8 mouse cellular contexts compared by ENCODE assay signal in genomic region chr1:59912413-59913157, GRCm38 (mm10). TPM values are rescaled to one million over a fixed set of nuclear protein-coding genes. Genes with fewer than 3 reads are reported as not detected.
DNase-seq lines count a peak whose midpoint lies in the region; ATAC-seq and TF ChIP-seq lines count a peak whose summit lies in the region.

TSS of gene Fam117b (plus strand) at chr1:59913006.

- no peaks in the 10 kb centered on the region for H3K27me3 ChIP-seq in hindbrain, postnatal 0 days (ENCODE audit: insufficient read depth, low read length)

- peak within 1 kb of the TSS; percentile 95 for H3K27ac ChIP-seq in gastrocnemius, adult 2 months
- peak within 1 kb of the TSS; percentile 99 for H3K27ac ChIP-seq in hindbrain, postnatal 0 days
- H3K27ac ChIP-seq in left cerebral cortex, adult 2 months: peak within 1 kb of the TSS; percentile 97

- H3K4me2 ChIP-seq in hindbrain, postnatal 0 days (ENCODE audit: low read depth, low read length): peak within 1 kb of the TSS; percentile 70

- intact Hi-C loops in gastrocnemius, adult 2 months (cut with DNase I): no loop called here
- intact Hi-C loops in left cerebral cortex, adult 2 months (cut with DNase I): loop anchor here (1.0 to 2.0 kb wide), 2 partner anchors 150 to 184 kb away; no protein-coding TSS in a partner anchor

- H3K36me3 ChIP-seq in hindbrain, postnatal 0 days (ENCODE audit: insufficient read depth, low read length): no peaks in the 10 kb centered on the region

- WGBS in hindbrain, postnatal 0 days: 0% methylated on average over 65 of the region's 72 CpGs

- peak; percentile 100 for DNase-seq in ZHBTc4 (ENCODE audit: low read depth, low spot score)
- DNase-seq in gastrocnemius, adult 2 months: peak; percentile 98
- peak; percentile 100 for DNase-seq in hindbrain, postnatal 0 days (ENCODE audit: low spot score)
- DNase-seq in left cerebral cortex, adult 2 months (ENCODE audit: extremely low spot score in 1 of 2, low spot score in 2 of 2): peak; percentile 96 to 98
- peak; percentile 97 to 98 for DNase-seq in right cerebral cortex, adult 2 months (ENCODE audit: low spot score in 2 of 2)
- peak; percentile 99 for DNase-seq in urinary bladder, postnatal 14 days (ENCODE audit: low spot score)

- ATAC-seq in common myeloid progenitor, adult 5-6 weeks (replicated peaks; ENCODE audit: low read depth, poor library complexity, severe bottlenecking): peak; percentile 93
- ATAC-seq in hindbrain, postnatal 0 days: peak; percentile 98
- peak; percentile 89 for ATAC-seq in megakaryocyte, adult 5-6 weeks (ENCODE audit: poor library complexity, severe bottlenecking)

- TF ChIP-seq CTCF in gastrocnemius, adult 2 months (IDR thresholded peaks at IDR 0.05): peak; percentile 22; the same call in 1 of the 2 replicates
- peak; percentile 39; the same call in 1 of the 2 replicates for TF ChIP-seq CTCF in hindbrain, postnatal 0 days (IDR thresholded peaks at IDR 0.05; ENCODE audit: low read depth)
- TF ChIP-seq CTCF in left cerebral cortex, adult 2 months (IDR thresholded peaks at IDR 0.05): no peak; the same call in 1 of the 2 replicates

- no peaks in the 10 kb centered on the region for H3K9me3 ChIP-seq in hindbrain, postnatal 0 days (ENCODE audit: low read length)

- peaks cover 18% of the 10 kb centered on the region; the same call in 1 of the 2 replicates for H3K4me1 ChIP-seq in hindbrain, postnatal 0 days (ENCODE audit: insufficient read depth, low read length)

- peak within 1 kb of the TSS; percentile 99 for H3K9ac ChIP-seq in hindbrain, postnatal 0 days (replicated peaks; ENCODE audit: low read length)

- H3K4me3 ChIP-seq in gastrocnemius, adult 2 months: peak within 1 kb of the TSS; percentile 85
- H3K4me3 ChIP-seq in hindbrain, postnatal 0 days (ENCODE audit: low read length): peak within 1 kb of the TSS; percentile 98
- peak within 1 kb of the TSS; percentile 89 for H3K4me3 ChIP-seq in left cerebral cortex, adult 2 months

RNA-seq across cellular contexts. Expression of gene Fam117b, which starts in this region (rescaled TPM):
- 26.9 and 27.3 TPM in 2 replicates for total RNA-seq in common myeloid progenitor, adult 5-6 weeks (2017)
- 1 to 10 TPM; 4.4 to 9.3 TPM for total RNA-seq in gastrocnemius, adult 2 months (2021)
- 44.5 and 53.0 TPM in 2 replicates for total RNA-seq in hindbrain, postnatal 0 days (2014; rRNA removed)
- polyA plus RNA-seq in hindbrain, postnatal 0 days (2015; fragmentation: Nextera tagmentation; extraction: Ambion mirVana): 26.1 and 30.1 TPM in 2 replicates
- total RNA-seq in left cerebral cortex, adult 2 months (2021): 10 to 100 TPM; 52.0 to 56.5 TPM
- total RNA-seq in megakaryocyte, adult 5-6 weeks (2015): 40.4 and 43.9 TPM in 2 replicates
- total RNA-seq in megakaryocyte, adult 5-6 weeks (2017): 40.7 and 48.4 TPM in 2 replicates

Comparison
In these comparisons a context has a peak if more than half of its experiments do, and no peak if none do; other contexts are left out.
1. Peak in every context shown above with its lines: DNase-seq, ATAC-seq, H3K4me3 ChIP-seq and H3K27ac ChIP-seq.